Mouse (Mus musculus) CH12.LX (cell line): ENCODE results near the gene Frrs1. TPM values are rescaled to one million over a fixed set of nuclear protein-coding genes. Genes with fewer than 3 reads are reported as not detected.

Experiments used
- DNase-seq: peaks from one replicate; pipeline ENCODE4 v3.0.0-alpha.2; 2013; ENCODE audit errors: extremely low read depth
- H3K27ac ChIP-seq: 2 replicates; pipeline ENCODE4 v1.5.1; 2012; ENCODE audit warnings: low read depth, mild to moderate bottlenecking, control low read depth, moderate library complexity; ENCODE audit not compliant: insufficient read depth
- H3K27me3 ChIP-seq: replicated peaks from 2 replicates; pipeline ENCODE3; 2012; ENCODE audit warnings: inconsistent platforms
- H3K36me3 ChIP-seq, 2 experiments: replicated peaks in 1 of 2; 2 replicates each; pipeline versions ENCODE3 to v1.6.1; 2012; ENCODE audit warnings: inconsistent platforms in 1 of 2, low read length in 1 of 2, mild to moderate bottlenecking in 1 of 2, mixed read lengths in 1 of 2, moderate library complexity in 1 of 2; ENCODE audit not compliant: control insufficient read depth in 1 of 2, insufficient read depth in 1 of 2
- H3K4me1 ChIP-seq, 2 experiments: 2 replicates each; pipeline ENCODE4 v1.6.1; 2012; ENCODE audit warnings: inconsistent platforms in 1 of 2, moderate library complexity in 1 of 2; ENCODE audit not compliant: insufficient read depth in 2 of 2, control insufficient read depth in 1 of 2
- H3K4me2 ChIP-seq: 2 replicates; pipeline ENCODE4 v1.6.1; 2012; ENCODE audit warnings: low read depth, mild to moderate bottlenecking, control low read depth; ENCODE audit not compliant: poor library complexity, insufficient read depth, severe bottlenecking
- H3K4me3 ChIP-seq, 3 experiments: fragments of 150-350 bp in 1 of 3; sonication (generic) in 1 of 3; replicated peaks in 1 of 3; 2 replicates each; pipeline versions ENCODE3 to v1.5.1; 2011 to 2012; ENCODE audit warnings: low read depth in 2 of 3, low read length in 2 of 3, mild to moderate bottlenecking in 2 of 3, moderate library complexity in 2 of 3, control low read depth in 1 of 3, improper control_type of control experiment in 1 of 3, inconsistent platforms in 1 of 3, mixed read lengths in 1 of 3; ENCODE audit not compliant: poor library complexity in 1 of 3
- H3K79me2 ChIP-seq: replicated peaks from 2 replicates; pipeline ENCODE4 v1.6.1; 2012; ENCODE audit warnings: mild to moderate bottlenecking, moderate library complexity; ENCODE audit not compliant: control insufficient read depth, poor library complexity, insufficient read depth, severe bottlenecking; ENCODE audit errors: extremely low read depth
- H3K9ac ChIP-seq: 2 replicates; pipeline ENCODE4 v1.6.1; 2012; ENCODE audit warnings: low read depth, mild to moderate bottlenecking, control low read depth, moderate library complexity; ENCODE audit not compliant: insufficient read depth
- H3K9me3 ChIP-seq: replicated peaks from 2 replicates; pipeline ENCODE3; 2012; ENCODE audit warnings: low read length, inconsistent platforms, mixed read lengths
- BHLHE40 ChIP-seq: IDR thresholded peaks from 2 replicates; pipeline ENCODE4 v1.6.1; 2011; ENCODE audit warnings: mild to moderate bottlenecking, low read depth, low read length, improper control_type of control experiment
- CHD1 ChIP-seq: IDR thresholded peaks from 2 replicates; pipeline ENCODE4 v1.6.1; 2012; ENCODE audit warnings: low read depth, low read length, improper control_type of control experiment, inconsistent platforms
- CHD2 ChIP-seq: IDR thresholded peaks from 2 replicates; pipeline ENCODE4 v1.6.1; 2011; ENCODE audit warnings: low read length, improper control_type of control experiment
- CTCF ChIP-seq, 2 experiments: IDR thresholded peaks in 1 of 2; conservative IDR thresholded peaks in 1 of 2; 2 replicates each; pipeline ENCODE4 v1.5.1; 2011 to 2012; ENCODE audit warnings: low read depth in 2 of 2, low read length in 2 of 2, improper control_type of control experiment in 1 of 2, inconsistent platforms in 1 of 2, mild to moderate bottlenecking in 1 of 2, moderate library complexity in 1 of 2
- E2F4 ChIP-seq: IDR thresholded peaks from 2 replicates; pipeline ENCODE4 v1.6.1; 2011; ENCODE audit warnings: low read depth, low read length, improper control_type of control experiment; ENCODE audit not compliant: insufficient replicate concordance
- EP300 ChIP-seq: IDR thresholded peaks from 2 replicates; pipeline ENCODE4 v1.6.1; 2011; ENCODE audit warnings: low read length, improper control_type of control experiment
- HCFC1 ChIP-seq: IDR thresholded peaks from 2 replicates; pipeline ENCODE4 v1.6.1; 2012; ENCODE audit warnings: low read depth, mild to moderate bottlenecking, inconsistent platforms, low read length, improper control_type of control experiment
- IRF4 ChIP-seq: IDR thresholded peaks from 2 replicates; pipeline ENCODE4 v1.6.1; 2014; ENCODE audit warnings: low read depth, mild to moderate bottlenecking, inconsistent platforms, low read length, improper control_type of control experiment
- JUN ChIP-seq: IDR thresholded peaks from 2 replicates; pipeline ENCODE4 v1.6.1; 2011; ENCODE audit warnings: low read depth, mild to moderate bottlenecking, low read length, improper control_type of control experiment, moderate library complexity; ENCODE audit not compliant: insufficient read depth
- JUND ChIP-seq: conservative IDR thresholded peaks from 2 replicates; pipeline ENCODE4 v1.6.1; 2011; ENCODE audit warnings: low read depth, low read length, improper control_type of control experiment
- KAT2A ChIP-seq: IDR thresholded peaks from 2 replicates; pipeline ENCODE4 v1.6.1; 2012; ENCODE audit warnings: low read length, improper control_type of control experiment, inconsistent platforms; ENCODE audit not compliant: insufficient replicate concordance
- MAFK ChIP-seq: IDR thresholded peaks from 2 replicates; pipeline ENCODE4 v1.6.1; 2011; ENCODE audit warnings: low read length, improper control_type of control experiment; ENCODE audit not compliant: insufficient replicate concordance
- MAX ChIP-seq: IDR thresholded peaks from 2 replicates; pipeline ENCODE4 v1.6.1; 2011; ENCODE audit warnings: low read length, improper control_type of control experiment
- MAZ ChIP-seq: IDR thresholded peaks from 2 replicates; pipeline ENCODE4 v1.6.1; 2012; ENCODE audit warnings: low read depth, mild to moderate bottlenecking, inconsistent platforms, low read length, improper control_type of control experiment, moderate library complexity
- MXI1 ChIP-seq: IDR thresholded peaks from 2 replicates; pipeline ENCODE4 v1.6.1; 2011; ENCODE audit warnings: mild to moderate bottlenecking, low read depth, low read length, improper control_type of control experiment
- NRF1 ChIP-seq: IDR thresholded peaks from 2 replicates; pipeline ENCODE4 v1.6.1; 2014; ENCODE audit warnings: low read depth, mild to moderate bottlenecking, inconsistent platforms, low read length, improper control_type of control experiment, moderate library complexity
- PAX5 ChIP-seq: IDR thresholded peaks from 2 replicates; pipeline ENCODE4 v1.6.1; 2012; ENCODE audit warnings: low read length, inconsistent platforms, mixed read lengths
- RCOR1 ChIP-seq: conservative IDR thresholded peaks from 2 replicates; pipeline ENCODE4 v1.6.1; 2012; ENCODE audit warnings: low read depth, mild to moderate bottlenecking, inconsistent platforms, low read length, improper control_type of control experiment
- SIN3A ChIP-seq: IDR thresholded peaks from 2 replicates; pipeline ENCODE4 v1.6.1; 2012; ENCODE audit warnings: low read length, improper control_type of control experiment, inconsistent platforms
- UBTF ChIP-seq: IDR thresholded peaks from 2 replicates; pipeline ENCODE4 v1.6.1; 2012; ENCODE audit warnings: low read depth, mild to moderate bottlenecking, inconsistent platforms, low read length, improper control_type of control experiment, moderate library complexity
- USF1 ChIP-seq: IDR thresholded peaks from 2 replicates; pipeline ENCODE4 v1.6.1; 2014; ENCODE audit warnings: low read depth, mild to moderate bottlenecking, inconsistent platforms, low read length, improper control_type of control experiment
- USF2 ChIP-seq: conservative IDR thresholded peaks from 2 replicates; pipeline ENCODE4 v1.6.1; 2011; ENCODE audit warnings: low read depth, low read length, improper control_type of control experiment
- ZC3H11A ChIP-seq: IDR thresholded peaks from 2 replicates; pipeline ENCODE4 v1.6.1; 2012; ENCODE audit warnings: low read depth, mild to moderate bottlenecking, inconsistent platforms, low read length, improper control_type of control experiment
- ZMIZ1 ChIP-seq: IDR thresholded peaks from 2 replicates; pipeline ENCODE4 v1.6.1; 2012; ENCODE audit warnings: low read depth, mild to moderate bottlenecking, inconsistent platforms, low read length, improper control_type of control experiment
- ZNF384 ChIP-seq: IDR thresholded peaks from 2 replicates; pipeline ENCODE4 v1.6.1; 2012; ENCODE audit warnings: low read depth, low read length, improper control_type of control experiment, inconsistent platforms
- dilution Hi-C: fragments of 300-500 bp; cut with MboI; formaldehyde crosslinking; loops from 2 replicates; pipeline ENCODE4 v1.14.3; 2020; ENCODE audit warnings: low sequenced_read_pairs; ENCODE audit not compliant: extremely low pct_unique_long_range_greater_than_20kb, extremely low pct_ligation_motif_present
- in situ Hi-C: fragments of 300-500 bp; cut with MboI; formaldehyde crosslinking; loops from 3 replicates; pipeline ENCODE4 v1.14.3; 2019; ENCODE audit warnings: low sequenced_read_pairs, low pct_ligation_motif_present, low pct_unique_long_range_greater_than_20kb, mixed read lengths
- polyA plus RNA-seq: library from polyadenylated mRNA; unstranded; fragments of >175 nt; gene quantifications from 2 replicates; pipeline ENCODE4 v1.2.1, GENCODE M21; 2012; ENCODE audit warnings: low read depth; ENCODE audit not compliant: insufficient read length
- total RNA-seq, 2 experiments: library from RNA; depleted of rRNA; stranded (reverse); fragments of 300-350 nt in 1 of 2; fragments of >200 nt in 1 of 2; gene quantifications; 2 replicates each; pipeline ENCODE4 v1.2.3; 2012 to 2014

Frrs1 gene
- total and polyA plus RNA-seq, 3 experiments = 11.0 to 34.9 (median 16.5) TPM

- Histone ChIP-seq H3K27ac (no peak overlapping the region), H3K79me2 (no peaks in the 10 kb centered on the region), H3K4me2 (no peak overlapping the region), H3K36me3 (no peaks in the 10 kb centered on the region), H3K4me1 (no peaks in the 10 kb centered on the region), H3K9ac (no peak overlapping the region), H3K4me3 (no peak overlapping the region), H3K9me3 (no peaks in the 10 kb centered on the region), H3K27me3 (no peaks in the 10 kb centered on the region)
- dilution Hi-C loops (no loop called here), in situ Hi-C loops (no loop called here)
- no peak for TF ChIP-seq CTCF (conservative IDR thresholded peaks at IDR 0.05 in 1 of 2, IDR thresholded peaks at IDR 0.05 in 1 of 2; ENCODE audit: low read depth in 2 of 2, low read length in 2 of 2)
- no peak for TF ChIP-seq ZMIZ1
- TF ChIP-seq EP300 = no peak
- no peak for TF ChIP-seq PAX5
- TF ChIP-seq MAFK = no peak
- TF ChIP-seq SIN3A = no peak
- TF ChIP-seq KAT2A = no peak
- TF ChIP-seq USF1 = no peak
- TF ChIP-seq CHD2 = no peak
- no peak for TF ChIP-seq NRF1
- TF ChIP-seq MXI1 = no peak
- no peak for TF ChIP-seq CHD1
- no peak for TF ChIP-seq ZNF384
- DNase-seq = no peak
Measured at GRCm38 (mm10) chr3:116942751-116943150, 83.5 kb downstream of the Frrs1 start.

- no peak for TF ChIP-seq MAFK
- TF ChIP-seq EP300 = no peak
- no peak for TF ChIP-seq ZNF384
- TF ChIP-seq CTCF (conservative IDR thresholded peaks at IDR 0.05 in 1 of 2, IDR thresholded peaks at IDR 0.05 in 1 of 2; ENCODE audit: low read depth in 2 of 2, low read length in 2 of 2) = no peak
- TF ChIP-seq CHD2 = no peak
- no peaks in the 10 kb centered on the region for H3K36me3 ChIP-seq
- H3K4me3 ChIP-seq = no peak overlapping the region
- H3K9ac ChIP-seq = no peak overlapping the region
- no peaks in the 10 kb centered on the region for H3K27me3 ChIP-seq
- DNase-seq = no peak
- in situ Hi-C loops = no loop called here
- H3K9me3 ChIP-seq = no peaks in the 10 kb centered on the region
- no peaks in the 10 kb centered on the region for H3K79me2 ChIP-seq
- dilution Hi-C loops = no loop called here
- no peak overlapping the region for H3K27ac ChIP-seq
- no peaks in the 10 kb centered on the region for H3K4me1 ChIP-seq
- no peak overlapping the region for H3K4me2 ChIP-seq
Measured at GRCm38 (mm10) chr3:116943422-116943821, 84.2 kb downstream of the Frrs1 start.

GRCm38 (mm10) chr3:116946476-116946875, 87.2 kb downstream of the Frrs1 start:
- in situ Hi-C loops (no loop called here), dilution Hi-C loops (no loop called here)
- Histone ChIP-seq H3K9ac (no peak overlapping the region), H3K79me2 (no peaks in the 10 kb centered on the region), H3K4me3 (no peak overlapping the region), H3K36me3 (no peaks in the 10 kb centered on the region), H3K4me1 (no peaks in the 10 kb centered on the region; a peak in 1 of 4 replicates), H3K27ac (no peak overlapping the region), H3K4me2 (no peak overlapping the region), H3K27me3 (no peaks in the 10 kb centered on the region), H3K9me3 (no peaks in the 10 kb centered on the region)
- DNase-seq = no peak
- TF ChIP-seq E2F4 = no peak
- no peak for TF ChIP-seq MAX
- no peak for TF ChIP-seq PAX5
- TF ChIP-seq UBTF = no peak
- no peak for TF ChIP-seq MAZ
- TF ChIP-seq IRF4 = no peak
- TF ChIP-seq JUN = no peak
- TF ChIP-seq USF2 = no peak
- no peak for TF ChIP-seq JUND
- no peak for TF ChIP-seq NRF1
- TF ChIP-seq CHD2 = no peak
- no peak for TF ChIP-seq USF1
- TF ChIP-seq CHD1 = no peak
- no peak for TF ChIP-seq ZC3H11A
- no peak for TF ChIP-seq HCFC1
- no peak for TF ChIP-seq EP300
- no peak for TF ChIP-seq RCOR1
- no peak for TF ChIP-seq BHLHE40
